Mouse (Mus musculus) MEL (cell line): Measurements from ENCODE around the gene Mt2.

Experiments used
- CTCF ChIP-seq, 3 experiments: IDR thresholded peaks in 2 of 3; conservative IDR thresholded peaks in 1 of 3; 2 replicates each; pipeline ENCODE4 v1.5.1; 2011 to 2012; ENCODE audit warnings: low read length in 3 of 3, low read depth in 2 of 3, mild to moderate bottlenecking in 2 of 3, improper control_type of control experiment in 1 of 3, inconsistent platforms in 1 of 3, mixed read lengths in 1 of 3, moderate library complexity in 1 of 3; ENCODE audit not compliant: control insufficient read depth in 1 of 3, insufficient read depth in 1 of 3, poor library complexity in 1 of 3, severe bottlenecking in 1 of 3
- EP300 ChIP-seq, 2 experiments: IDR thresholded peaks; 2 replicates each; pipeline ENCODE4 v1.6.1; 2011; ENCODE audit warnings: improper control_type of control experiment in 2 of 2, low read length in 2 of 2, low read depth in 1 of 2, mild to moderate bottlenecking in 1 of 2
- MAZ ChIP-seq: IDR thresholded peaks from 2 replicates; pipeline ENCODE4 v1.6.1; 2012; ENCODE audit warnings: low read depth, mild to moderate bottlenecking, inconsistent platforms, low read length, improper control_type of control experiment
- MYB ChIP-seq: IDR thresholded peaks from 2 replicates; pipeline ENCODE4 v1.6.1; 2011; ENCODE audit warnings: mild to moderate bottlenecking, low read depth, low read length, improper control_type of control experiment
- POLR2A ChIP-seq, 2 experiments: IDR thresholded peaks; 2 replicates each; pipeline ENCODE4 v1.6.1; 2011 to 2012; ENCODE audit warnings: low read length in 2 of 2, mild to moderate bottlenecking in 2 of 2, control low read depth in 1 of 2, improper control_type of control experiment in 1 of 2, low read depth in 1 of 2, moderate library complexity in 1 of 2; ENCODE audit not compliant: control insufficient read depth in 1 of 2, insufficient read depth in 1 of 2, poor library complexity in 1 of 2
- RAD21 ChIP-seq: IDR thresholded peaks from 2 replicates; pipeline ENCODE4 v1.6.1; 2011; ENCODE audit warnings: mild to moderate bottlenecking, low read depth, low read length, improper control_type of control experiment
- SMC3 ChIP-seq: IDR thresholded peaks from 2 replicates; pipeline ENCODE4 v1.6.1; 2011; ENCODE audit warnings: low read depth, low read length, improper control_type of control experiment
- TAL1 ChIP-seq: IDR thresholded peaks from 2 replicates; pipeline ENCODE4 v1.6.1; 2012; ENCODE audit warnings: mild to moderate bottlenecking, inconsistent platforms, low read length, moderate library complexity, mixed read lengths
- USF1 ChIP-seq: IDR thresholded peaks from 2 replicates; pipeline ENCODE4 v1.6.1; 2014; ENCODE audit warnings: low read depth, mild to moderate bottlenecking, inconsistent platforms, low read length, improper control_type of control experiment, moderate library complexity

DNA sequence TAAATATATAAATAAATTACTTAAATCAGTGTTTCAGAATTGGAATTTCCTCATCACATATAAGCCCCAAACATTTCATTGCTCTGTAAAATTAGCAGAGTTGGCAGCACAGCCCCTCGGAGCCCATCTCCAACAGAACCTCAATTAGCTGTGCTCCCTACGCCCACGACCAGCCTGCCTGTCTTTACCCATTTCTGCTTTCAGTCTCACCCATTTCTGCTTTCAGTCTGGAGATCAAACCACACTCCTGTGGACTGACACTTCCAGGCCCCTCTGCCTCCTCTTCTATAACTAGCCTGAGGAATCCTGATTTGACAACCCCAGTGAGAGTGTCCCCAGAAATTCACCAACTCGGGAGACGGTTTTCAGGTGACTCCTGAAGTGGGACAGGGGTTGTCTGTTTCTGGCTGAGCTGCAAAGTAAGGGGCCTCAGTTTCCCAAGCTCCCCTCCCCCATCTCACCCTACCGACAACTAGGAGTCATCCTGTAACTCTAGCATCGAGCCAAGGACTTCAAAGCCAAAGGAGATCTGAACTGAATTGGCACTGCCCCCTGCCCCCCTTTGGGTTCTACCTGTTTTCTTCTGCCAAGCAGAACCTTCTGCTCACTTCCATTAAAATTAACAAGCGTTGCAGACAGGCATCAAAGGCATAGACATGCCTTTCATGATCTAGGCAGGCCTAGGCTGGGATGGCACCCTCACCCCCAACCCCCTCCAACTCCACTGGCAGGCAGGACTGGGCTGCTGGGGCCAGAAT, 49.6 kb upstream of the Mt2 start:
- TF ChIP-seq CTCF (IDR thresholded peaks at IDR 0.05 in 2 of 3, conservative IDR thresholded peaks at IDR 0.05 in 1 of 3; ENCODE audit: control insufficient read depth in 1 of 3, insufficient read depth in 1 of 3, low read depth in 2 of 3, low read length in 3 of 3, poor library complexity in 1 of 3, severe bottlenecking in 1 of 3) (no peak), EP300 (IDR thresholded peaks at IDR 0.05; ENCODE audit: low read depth in 1 of 2, low read length in 2 of 2) (no peak), POLR2A (IDR thresholded peaks at IDR 0.05; ENCODE audit: control insufficient read depth in 1 of 2, insufficient read depth in 1 of 2, low read depth in 1 of 2, low read length in 2 of 2, poor library complexity in 1 of 2) (no peak), MYB (no peak), MAZ (no peak), TAL1 (no peak), USF1 (no peak), RAD21 (no peak), SMC3 (no peak)
